Mouse (Mus musculus) lung, embryonic 14.5 days (tissue): ENCODE measurements around the gene Psat1. TPM values are rescaled to one million over a fixed set of nuclear protein-coding genes. Genes with fewer than 3 reads are reported as not detected.
A peak's percentile ranks its signal among the peaks of the same experiment; 100 is the strongest.

Experiments used
- ATAC-seq: fragments of 200-750 bp; cut with Nextera tagmentation; 2 replicates; pipeline ENCODE4 v1.8.0; 2017; ENCODE audit warnings: mild to moderate bottlenecking, moderate TSS enrichment, moderate library complexity; ENCODE audit not compliant: insufficient read depth
- DNase-seq: peaks from one replicate; pipeline ENCODE4 v3.0.0-alpha.2; 2015
- H3K27ac ChIP-seq: fragments of 300-500 bp; sonication (generic); 2 replicates; pipeline ENCODE4 v1.5.1; 2014; ENCODE audit warnings: low read depth, mild to moderate bottlenecking, moderate library complexity
- H3K27me3 ChIP-seq: fragments of 300-500 bp; sonication (generic); 2 replicates; pipeline ENCODE4 v1.6.1; 2014; ENCODE audit warnings: low read length, control low read depth; ENCODE audit not compliant: insufficient read depth
- H3K36me3 ChIP-seq: fragments of 300-500 bp; sonication (generic); 2 replicates; pipeline ENCODE4 v1.6.1; 2014; ENCODE audit warnings: control low read depth; ENCODE audit not compliant: insufficient read depth
- H3K4me1 ChIP-seq: fragments of 300-500 bp; sonication (generic); 2 replicates; pipeline ENCODE4 v1.6.1; 2014; ENCODE audit warnings: antibody characterized with exemption, control low read depth; ENCODE audit not compliant: insufficient read depth
- H3K4me2 ChIP-seq: fragments of 300-500 bp; sonication (generic); 2 replicates; pipeline ENCODE4 v1.6.1; 2014; ENCODE audit warnings: mild to moderate bottlenecking
- H3K4me3 ChIP-seq: fragments of 300-500 bp; sonication (generic); 2 replicates; pipeline ENCODE4 v1.5.1; 2014; ENCODE audit warnings: low read depth, low read length
- H3K9ac ChIP-seq: fragments of 300-500 bp; sonication (generic); 2 replicates; pipeline ENCODE4 v1.6.1; 2014
- H3K9me3 ChIP-seq: fragments of 300-500 bp; sonication (generic); 2 replicates; pipeline ENCODE4 v1.6.1; 2016; ENCODE audit warnings: low read depth, low read length, control low read depth
- CTCF ChIP-seq: IDR thresholded peaks from 2 replicates; pipeline ENCODE4 v1.5.1; 2016; ENCODE audit warnings: antibody characterized with exemption, low read depth
- WGBS: fragments of 180-500 bp; shearing (Covaris S2); extraction: QIAGEN DNeasy Blood & Tissue Kit; methylation state at CpG from one replicate; pipeline ENCODE4 v1.1.7; 2014; 5-methylcytosine and 5-hydroxymethylcytosine counted together
- polyA plus RNA-seq: library from polyadenylated mRNA; unstranded; fragments of >200 nt; fragmentation: Nextera tagmentation; extraction: Ambion mirVana; gene quantifications from 2 replicates; pipeline ENCODE4 v1.2.1, GENCODE M21; 2014

Gene Psat1
- polyA plus RNA-seq, 1 experiment from 2014 or later, result 209 TPM

- DNase-seq (no peak), ATAC-seq (no peak)
- no peak overlapping the region for H3K27ac ChIP-seq
- H3K27me3 ChIP-seq, result no peaks in the 10 kb centered on the region
- no peaks in the 10 kb centered on the region for H3K36me3 ChIP-seq
- no peak overlapping the region for H3K9ac ChIP-seq
- TF ChIP-seq CTCF, result no peak
- H3K4me1 ChIP-seq, result no peaks in the 10 kb centered on the region
- no peaks in the 10 kb centered on the region for H3K9me3 ChIP-seq
- H3K4me3 ChIP-seq, result no peak overlapping the region
- H3K4me2 ChIP-seq, result no peak overlapping the region
- WGBS, result 67% methylated on average over 1 of the region's 1 CpGs
Measured at GRCm38 (mm10) chr19:15948867-15949266, 1.7 kb upstream of the Psat1 start.

GRCm38 (mm10) chr19:15948426-15948825 is 1.3 kb upstream of the Psat1 start:
- DNase-seq, result no peak
- H3K27me3 ChIP-seq, result no peaks in the 10 kb centered on the region

DNA sequence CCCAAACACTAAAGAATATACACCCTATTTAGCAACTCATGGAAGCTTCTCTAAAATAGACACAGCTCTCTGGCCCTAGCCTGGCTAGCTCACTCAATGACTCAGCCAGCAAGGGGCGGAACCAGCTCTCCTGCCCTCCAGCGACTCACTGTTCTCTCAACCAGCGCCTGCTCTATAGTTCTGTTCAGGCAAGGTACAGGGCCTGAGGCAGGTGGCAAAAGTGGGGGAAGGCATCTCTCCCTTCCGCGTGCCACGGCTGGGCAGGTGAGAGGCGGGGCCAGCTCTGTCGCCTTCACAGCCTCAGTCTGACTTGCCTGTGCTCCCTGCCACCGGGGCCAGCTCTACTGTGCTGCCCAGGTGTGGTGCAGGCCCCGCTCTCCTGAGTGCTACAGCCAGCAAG is 474 bp downstream of the Psat1 start:
- peak; percentile 70; the same call in 1 of the 2 replicates for ATAC-seq
- Histone ChIP-seq H3K4me2 (no peak overlapping the region), H3K4me1 (no peaks in the 10 kb centered on the region), H3K9me3 (no peaks in the 10 kb centered on the region), H3K9ac (no peak overlapping the region), H3K27ac (no peak overlapping the region), H3K36me3 (no peaks in the 10 kb centered on the region), H3K27me3 (no peaks in the 10 kb centered on the region), H3K4me3 (no peak overlapping the region)
- WGBS, result 61% methylated on average over 10 of the region's 10 CpGs
- no peak for DNase-seq
- no peak for TF ChIP-seq CTCF

More at GRCm38 (mm10) chr19:15948426-15948825, 1.3 kb upstream of the Psat1 start:
- H3K4me1 ChIP-seq, result no peaks in the 10 kb centered on the region
- no peak overlapping the region for H3K27ac ChIP-seq
- no peak for ATAC-seq
- no peaks in the 10 kb centered on the region for H3K9me3 ChIP-seq
- H3K36me3 ChIP-seq, result no peaks in the 10 kb centered on the region
- no peak overlapping the region for H3K4me3 ChIP-seq
- no peak overlapping the region for H3K4me2 ChIP-seq
- TF ChIP-seq CTCF, result no peak
- H3K9ac ChIP-seq, result no peak overlapping the region
- WGBS, result 86% methylated on average over 7 of the region's 7 CpGs

- H3K36me3 ChIP-seq, result no peaks in the 10 kb centered on the region
- no peak overlapping the region for H3K27ac ChIP-seq
- H3K4me2 ChIP-seq, result no peak overlapping the region
- TF ChIP-seq CTCF, result no peak
- ATAC-seq, result no peak
- no peak overlapping the region for H3K4me3 ChIP-seq
- no peaks in the 10 kb centered on the region for H3K4me1 ChIP-seq
- H3K9ac ChIP-seq, result no peak overlapping the region
- no peak for DNase-seq
- no peaks in the 10 kb centered on the region for H3K9me3 ChIP-seq
- no peaks in the 10 kb centered on the region for H3K27me3 ChIP-seq
- WGBS, result 81% methylated on average over 7 of the region's 7 CpGs
Measured at GRCm38 (mm10) chr19:15943117-15943423, 4.1 kb downstream of the Psat1 start.

- no peak for TF ChIP-seq CTCF
- Histone ChIP-seq H3K9ac (no peak overlapping the region), H3K4me2 (no peak overlapping the region), H3K4me3 (no peak overlapping the region), H3K36me3 (no peaks in the 10 kb centered on the region), H3K27ac (no peak overlapping the region), H3K27me3 (no peaks in the 10 kb centered on the region), H3K9me3 (no peaks in the 10 kb centered on the region), H3K4me1 (no peaks in the 10 kb centered on the region)
- 65% methylated on average over 11 of the region's 11 CpGs for WGBS
- ATAC-seq, result 0 out of 2 replicates have a peak, but pooled peaks have one; percentile 14
- peak; percentile 54 for DNase-seq
Measured at GRCm38 (mm10) chr19:15942421-15943116, 4.6 kb downstream of the Psat1 start.

DNA sequence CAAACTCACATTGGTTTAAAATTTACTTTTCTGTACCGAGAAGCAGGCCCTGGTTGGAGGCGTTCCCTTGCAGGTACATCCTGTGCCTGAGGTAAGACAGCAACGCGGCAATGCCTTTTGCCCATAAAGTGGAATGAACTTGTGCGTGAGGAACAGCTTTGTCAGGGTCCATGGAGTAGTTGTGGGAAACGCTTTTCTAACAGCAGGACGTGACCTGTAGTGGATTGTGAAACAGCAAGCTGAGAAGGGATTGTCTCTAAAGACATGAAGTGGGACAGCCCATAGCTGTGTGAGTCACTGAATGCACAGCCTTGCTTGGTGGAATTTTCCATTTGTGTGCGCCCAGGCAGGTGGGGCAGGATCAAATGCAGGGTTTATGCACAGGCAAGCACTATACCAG is 5.7 kb downstream of the Psat1 start:
- ATAC-seq, result peak; percentile 82
- Histone ChIP-seq H3K9ac (no peak overlapping the region), H3K9me3 (no peaks in the 10 kb centered on the region), H3K36me3 (no peaks in the 10 kb centered on the region), H3K27ac (peak overlapping the region; percentile 70), H3K27me3 (no peaks in the 10 kb centered on the region), H3K4me2 (0 out of 2 replicates have a peak overlapping the region, but pooled peaks have one; percentile 10), H3K4me1 (no peaks in the 10 kb centered on the region), H3K4me3 (no peak overlapping the region)
- TF ChIP-seq CTCF, result no peak
- WGBS, result 47% methylated on average over 8 of the region's 8 CpGs
- peak; percentile 53 for DNase-seq

DNA sequence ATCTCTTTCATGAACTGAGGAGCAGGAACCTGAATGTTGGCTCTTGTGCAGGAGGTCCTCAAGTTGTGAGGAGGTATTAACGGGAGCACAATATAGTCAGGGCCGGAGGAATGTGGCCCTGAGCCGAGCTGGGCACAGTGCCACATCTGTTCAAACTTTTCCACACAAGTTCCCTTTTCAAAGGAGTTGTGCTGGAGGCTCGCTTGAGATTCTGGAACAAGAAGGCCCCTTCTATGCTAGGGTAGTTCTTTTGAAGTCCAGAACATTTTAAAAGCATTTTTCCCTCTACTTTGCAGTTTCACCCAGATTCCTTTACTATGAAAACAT is 21.5 kb downstream of the Psat1 start:
- Histone ChIP-seq H3K4me2 (peak overlapping the region; percentile 95), H3K27me3 (no peaks in the 10 kb centered on the region), H3K4me1 (0 out of 2 replicates have a peak, but pooled peaks cover 2% of the 10 kb centered on the region), H3K27ac (peak overlapping the region; percentile 96), H3K36me3 (peaks cover 3% of the 10 kb centered on the region), H3K9ac (peak overlapping the region; percentile 27), H3K9me3 (no peaks in the 10 kb centered on the region), H3K4me3 (peak overlapping the region; percentile 77)
- WGBS, result 1% methylated on average over 4 of the region's 4 CpGs
- DNase-seq (peak; percentile 96), ATAC-seq (peak; percentile 76)
- no peak for TF ChIP-seq CTCF
